Mouse (Mus musculus): ENCODE measurements around the gene Bmpr1b.

The Bmpr1b gene

GRCm38 (mm10) chr3:141818615-141819312 is 350.5 kb downstream of the Bmpr1b start:
- no peak for DNase-seq (ENCODE audit: low spot score in 2 of 2)

- no peak for DNase-seq (ENCODE audit: low spot score in 2 of 2)
Observed at GRCm38 (mm10) chr3:141814776-141815175, 354.4 kb downstream of the Bmpr1b start.

GRCm38 (mm10) chr3:141811348-141811747 is 357.9 kb downstream of the Bmpr1b start:
- DNase-seq (ENCODE audit: low spot score in 2 of 2), result no peak

- no peak for DNase-seq (ENCODE audit: low spot score in 2 of 2)
Observed at GRCm38 (mm10) chr3:141810944-141811343, 358.3 kb downstream of the Bmpr1b start.

GRCm38 (mm10) chr3:141809581-141809980 is 359.6 kb downstream of the Bmpr1b start:
- no peak for DNase-seq (ENCODE audit: low spot score in 2 of 2)

GRCm38 (mm10) chr3:141804133-141804532 is 365.1 kb downstream of the Bmpr1b start:
- DNase-seq (ENCODE audit: low spot score in 2 of 2), result no peak

- DNase-seq (ENCODE audit: low spot score in 2 of 2), result no peak
Observed at GRCm38 (mm10) chr3:141797789-141798188, 371.4 kb downstream of the Bmpr1b start.

- no peak for DNase-seq (ENCODE audit: low spot score in 2 of 2)
Observed at GRCm38 (mm10) chr3:141797372-141797771, 371.9 kb downstream of the Bmpr1b start.

- DNase-seq (ENCODE audit: low spot score in 2 of 2), result no peak
Observed at GRCm38 (mm10) chr3:141794371-141794770, 374.9 kb downstream of the Bmpr1b start.

GRCm38 (mm10) chr3:141793755-141794154 is 375.5 kb downstream of the Bmpr1b start:
- no peak for DNase-seq (ENCODE audit: low spot score in 2 of 2)

GRCm38 (mm10) chr3:141792106-141792505 is 377.1 kb downstream of the Bmpr1b start:
- DNase-seq (ENCODE audit: low spot score in 2 of 2), result no peak

GRCm38 (mm10) chr3:141791026-141791780 is 378.0 kb downstream of the Bmpr1b start:
- DNase-seq (ENCODE audit: low spot score in 2 of 2), result no peak
